Mouse (Mus musculus) urinary bladder, adult 18-20 months (tissue): ENCODE results near the gene Mamdc2.

Experiments used
- DNase-seq, 2 experiments: peaks; one replicate each; pipeline ENCODE4 v3.0.0; 2022; ENCODE audit warnings: low spot score in 2 of 2, mixed read lengths in 2 of 2

Mamdc2 gene

GRCm38 (mm10) chr19:23435731-23436130 lies 12.5 kb downstream of the Mamdc2 start:
- no peak for DNase-seq

GRCm38 (mm10) chr19:23434433-23434832 lies 13.8 kb downstream of the Mamdc2 start:
- DNase-seq, result no peak

- no peak for DNase-seq
Measured at GRCm38 (mm10) chr19:23417668-23418067, 30.6 kb downstream of the Mamdc2 start.

- no peak for DNase-seq
Measured at GRCm38 (mm10) chr19:23410800-23411199, 37.4 kb downstream of the Mamdc2 start.

GRCm38 (mm10) chr19:23410328-23410727 lies 37.9 kb downstream of the Mamdc2 start:
- DNase-seq, result no peak

- no peak for DNase-seq
Measured at GRCm38 (mm10) chr19:23401469-23402135, 46.6 kb downstream of the Mamdc2 start.

GRCm38 (mm10) chr19:23400485-23400884 lies 47.8 kb downstream of the Mamdc2 start:
- peak in 1 of 2 experiments; percentile 49 for DNase-seq

- no peak for DNase-seq
Measured at GRCm38 (mm10) chr19:23395956-23396355, 52.3 kb downstream of the Mamdc2 start.

GRCm38 (mm10) chr19:23394597-23394996 lies 53.6 kb downstream of the Mamdc2 start:
- no peak for DNase-seq

GRCm38 (mm10) chr19:23388862-23389272 lies 59.4 kb downstream of the Mamdc2 start:
- DNase-seq, result no peak

- DNase-seq, result no peak
Measured at GRCm38 (mm10) chr19:23388083-23388861, 60.0 kb downstream of the Mamdc2 start.

- no peak for DNase-seq
Measured at GRCm38 (mm10) chr19:23382396-23382795, 65.8 kb downstream of the Mamdc2 start.

GRCm38 (mm10) chr19:23380968-23381367 lies 67.3 kb downstream of the Mamdc2 start:
- DNase-seq, result no peak

- DNase-seq, result no peak
Measured at GRCm38 (mm10) chr19:23379752-23380504, 68.3 kb downstream of the Mamdc2 start.

- DNase-seq, result no peak
Measured at GRCm38 (mm10) chr19:23376536-23377201, 71.6 kb downstream of the Mamdc2 start.

GRCm38 (mm10) chr19:23374941-23375656 lies 73.1 kb downstream of the Mamdc2 start:
- DNase-seq, result no peak

- no peak for DNase-seq
Measured at GRCm38 (mm10) chr19:23373728-23374127, 74.5 kb downstream of the Mamdc2 start.

GRCm38 (mm10) chr19:23373287-23373686 lies 75.0 kb downstream of the Mamdc2 start:
- peak; percentile 22 to 43 for DNase-seq

GRCm38 (mm10) chr19:23369275-23369674 lies 79.0 kb downstream of the Mamdc2 start:
- DNase-seq, result no peak

- no peak for DNase-seq
Measured at GRCm38 (mm10) chr19:23362006-23362405, 86.2 kb downstream of the Mamdc2 start.

GRCm38 (mm10) chr19:23361124-23361523 lies 87.1 kb downstream of the Mamdc2 start:
- no peak for DNase-seq
